In the genomic region with DNA sequence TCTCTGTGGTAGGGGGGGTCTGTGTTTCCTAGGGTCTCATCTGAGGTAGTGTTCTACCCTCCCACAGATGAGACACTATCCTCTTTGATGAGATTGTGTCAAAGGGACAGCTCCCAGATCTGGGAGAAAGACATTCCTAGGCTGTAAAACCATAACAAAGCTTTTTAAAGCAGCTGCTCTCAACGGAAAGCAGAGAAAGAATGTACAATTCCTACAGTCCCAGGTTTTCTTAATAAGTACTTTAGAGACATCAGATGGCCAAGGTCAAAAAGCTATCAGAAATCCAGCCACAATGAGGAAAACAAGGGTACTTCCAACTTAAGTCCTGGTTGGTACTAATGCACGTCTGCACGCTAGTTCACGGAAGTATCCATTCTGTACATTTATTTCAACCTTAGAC, we compare ENCODE assay signal across 28 mouse cellular contexts. TPM values are rescaled to one million over a fixed set of nuclear protein-coding genes. Genes with fewer than 3 reads are reported as not detected.
"Had no signal": no experiment of that assay in that cellular context is flagged by ENCODE, and none has a peak within 500 bp of the region (broad histone marks: within the 10 kb centered on the region; RNA-seq: fewer than 3 reads in every experiment).

No protein-coding gene starts in this region.

- H3K27me3 ChIP-seq: heart, embryonic 13.5 days; heart, embryonic 15.5 days; hindbrain, embryonic 13.5 days; hindbrain, embryonic 15.5 days; kidney, embryonic 15.5 days; limb, embryonic 12.5 days; liver, embryonic 13.5 days; liver, embryonic 15.5 days had no signal

- H3K27ac ChIP-seq: heart, embryonic 13.5 days; hindbrain, embryonic 13.5 days; hindbrain, embryonic 15.5 days; hindbrain, postnatal 0 days; kidney, postnatal 0 days; liver, embryonic 13.5 days; liver, embryonic 15.5 days had no signal

- H3K9me3 ChIP-seq: heart, embryonic 13.5 days; heart, embryonic 15.5 days; hindbrain, embryonic 13.5 days; hindbrain, embryonic 15.5 days; kidney, embryonic 15.5 days; limb, embryonic 12.5 days; liver, embryonic 13.5 days; liver, embryonic 15.5 days had no signal

- H3K36me3 ChIP-seq: heart, embryonic 13.5 days; heart, embryonic 15.5 days; hindbrain, embryonic 13.5 days; hindbrain, embryonic 15.5 days; liver, embryonic 13.5 days; liver, embryonic 15.5 days had no signal

- H3K4me3 ChIP-seq: heart, embryonic 13.5 days; heart, embryonic 15.5 days; hindbrain, embryonic 13.5 days; hindbrain, embryonic 15.5 days; kidney, embryonic 15.5 days; limb, embryonic 12.5 days; liver, embryonic 13.5 days; liver, embryonic 15.5 days had no signal

- ATAC-seq: hindbrain, postnatal 0 days; intestine, embryonic 16.5 days had no signal

- H3K4me2 ChIP-seq: heart, embryonic 11.5 days; heart, embryonic 15.5 days; hindbrain, embryonic 13.5 days; hindbrain, embryonic 15.5 days; liver, embryonic 11.5 days; liver, embryonic 13.5 days; liver, embryonic 15.5 days had no signal

- H3K4me1 ChIP-seq: hindbrain, embryonic 15.5 days; liver, embryonic 13.5 days; liver, embryonic 15.5 days had no signal

- H3K9ac ChIP-seq: heart, embryonic 13.5 days; heart, embryonic 15.5 days; hindbrain, embryonic 13.5 days; hindbrain, embryonic 15.5 days; kidney, embryonic 15.5 days; limb, embryonic 12.5 days; liver, embryonic 13.5 days; liver, embryonic 15.5 days had no signal

- DNase-seq: gastrocnemius, postnatal 14 days; gastrocnemius, postnatal 36 days; heart, adult 18-20 months; heart, postnatal 14 days; heart, postnatal 36 days; kidney, adult 11 months; kidney, adult 2 months; kidney, adult 9 months; kidney, postnatal 14 days; kidney, postnatal 36 days; layer of hippocampus, adult 9-11 months; layer of hippocampus, postnatal 36 days; left cerebral cortex, postnatal 4 days; liver; liver, embryonic 13.5 days had no signal

RNA-seq across cellular contexts. Expression of a gene that starts 1.1 kb away (rescaled TPM):
- total RNA-seq: hematopoietic stem cell, adult 5-6 weeks had no signal
